Comparison of ENCODE assay signal across 9 mouse cellular contexts in genomic region chr11:69855347-69855746, GRCm38 (mm10). TPM values are rescaled to one million over a fixed set of nuclear protein-coding genes. Genes with fewer than 3 reads are reported as not detected.
DNase-seq lines count a peak whose midpoint lies in the region; ATAC-seq and TF ChIP-seq lines count a peak whose summit lies in the region.
"Had no signal": no experiment of that assay in that cellular context is flagged by ENCODE, and none has a peak within 500 bp of the region (broad histone marks: within the 10 kb centered on the region; RNA-seq: fewer than 3 reads in every experiment).

No protein-coding gene starts in this region.

- H3K27me3 ChIP-seq in heart, adult 2 months (ENCODE audit: control insufficient read depth, insufficient read depth, low read length), result no peaks in the 10 kb centered on the region
- H3K27me3 ChIP-seq in kidney, embryonic 15.5 days, result peaks cover 23% of the 10 kb centered on the region
- H3K27me3 ChIP-seq in midbrain, embryonic 11.5 days (ENCODE audit: control insufficient read depth, insufficient read depth, low read length), result peaks cover 13% of the 10 kb centered on the region

- DNase-seq in heart, adult 2 months, result peak; percentile 45 to 63
- DNase-seq in heart, postnatal 25 days (ENCODE audit: low spot score), result no peak
- peak; percentile 42 for DNase-seq in T-cell, adult 2 months (ENCODE audit: low spot score)
- peak; percentile 82 for DNase-seq in midbrain, embryonic 11.5 days (ENCODE audit: low spot score, missing footprints)
- peak; percentile 66 to 71 for DNase-seq in thymus, postnatal 36 days
- DNase-seq in urinary bladder, postnatal 25 days (ENCODE audit: low spot score), result no peak

- peak; percentile 61 for TF ChIP-seq CTCF in heart, adult 2 months (IDR thresholded peaks at IDR 0.05)
- 0 out of 2 replicates have a peak, but pooled peaks have one; percentile 7 for TF ChIP-seq CTCF in embryonic fibroblast, embryonic 13.5 days (IDR thresholded peaks at IDR 0.05; ENCODE audit: borderline replicate concordance, insufficient read depth, low read length)

- no peak overlapping the region for H3K9ac ChIP-seq in heart, adult 2 months (ENCODE audit: low read depth, low read length)
- no peak overlapping the region for H3K9ac ChIP-seq in kidney, embryonic 15.5 days
- no peak overlapping the region for H3K9ac ChIP-seq in midbrain, embryonic 11.5 days (ENCODE audit: low read length)
- H3K9ac ChIP-seq: lung, embryonic 15.5 days had no signal

- WGBS in heart, adult 2 months, result 28% methylated on average over 16 of the region's 16 CpGs
- 27% methylated on average over 16 of the region's 16 CpGs for WGBS in kidney, embryonic 15.5 days
- WGBS in midbrain, embryonic 11.5 days, result 24% methylated on average over 16 of the region's 16 CpGs

- intact Hi-C loops in heart, adult 2 months (cut with DNase I), result no loop called here
- intact Hi-C loops in heart, postnatal 25 days (cut with DNase I), result loop anchor here (2.0 kb wide), 1 partner anchor 21 kb away; no protein-coding TSS in a partner anchor

- ATAC-seq in kidney, embryonic 15.5 days (replicated peaks; ENCODE audit: low FRiP score), result peak; percentile 77
- ATAC-seq in midbrain, embryonic 11.5 days (ENCODE audit: low FRiP score), result peak; percentile 48

- H3K79me2 ChIP-seq in heart, adult 2 months (replicated peaks; ENCODE audit: control insufficient read depth, insufficient read depth, low read length), result no peaks in the 10 kb centered on the region

- H3K27ac ChIP-seq in heart, adult 2 months, result no peak overlapping the region; the same call in 1 of the 2 replicates
- no peak overlapping the region for H3K27ac ChIP-seq in embryonic fibroblast, embryonic 13.5 days (ENCODE audit: insufficient read depth, low read length)
- 0 out of 2 replicates have a peak overlapping the region, but pooled peaks have one; percentile 7 for H3K27ac ChIP-seq in kidney, embryonic 15.5 days
- no peak overlapping the region for H3K27ac ChIP-seq in midbrain, embryonic 11.5 days (ENCODE audit: low read depth, low read length)
- H3K27ac ChIP-seq: lung, embryonic 15.5 days had no signal

- H3K4me2 ChIP-seq in kidney, embryonic 15.5 days, result peak overlapping the region; percentile 39
- H3K4me2 ChIP-seq in midbrain, embryonic 11.5 days, result no peak overlapping the region
- H3K4me2 ChIP-seq: lung, embryonic 15.5 days had no signal

- H3K36me3 ChIP-seq in heart, adult 2 months (ENCODE audit: control insufficient read depth, insufficient read depth, low read length), result no peaks in the 10 kb centered on the region
- peaks cover 25% of the 10 kb centered on the region for H3K36me3 ChIP-seq in kidney, embryonic 15.5 days
- peaks cover 1% of the 10 kb centered on the region; the same call in 1 of the 2 replicates for H3K36me3 ChIP-seq in midbrain, embryonic 11.5 days (ENCODE audit: control insufficient read depth, insufficient read depth, low read length)

- no peaks in the 10 kb centered on the region for H3K4me1 ChIP-seq in heart, adult 2 months (ENCODE audit: control insufficient read depth, insufficient read depth, low read length)
- H3K4me1 ChIP-seq in embryonic fibroblast, embryonic 13.5 days (ENCODE audit: control insufficient read depth, insufficient read depth, low read length), result no peaks in the 10 kb centered on the region
- H3K4me1 ChIP-seq in kidney, embryonic 15.5 days, result peaks cover 28% of the 10 kb centered on the region
- no peaks in the 10 kb centered on the region for H3K4me1 ChIP-seq in midbrain, embryonic 11.5 days (ENCODE audit: control insufficient read depth, insufficient read depth, low read length)

- TF ChIP-seq EP300 in heart, adult 2 months (IDR thresholded peaks at IDR 0.05; ENCODE audit: insufficient read depth, low read depth, low read length), result no peak

- H3K4me3 ChIP-seq in heart, adult 2 months, result no peak overlapping the region
- H3K4me3 ChIP-seq in embryonic fibroblast, embryonic 13.5 days (ENCODE audit: insufficient read depth, low read length), result no peak overlapping the region
- H3K4me3 ChIP-seq in kidney, embryonic 15.5 days (replicated peaks), result no peak overlapping the region
- H3K4me3 ChIP-seq in midbrain, embryonic 11.5 days (ENCODE audit: low read depth, low read length), result no peak overlapping the region
- H3K4me3 ChIP-seq: lung, embryonic 15.5 days had no signal

- no peaks in the 10 kb centered on the region for H3K9me3 ChIP-seq in kidney, embryonic 15.5 days (replicated peaks)
- H3K9me3 ChIP-seq in midbrain, embryonic 11.5 days (ENCODE audit: control insufficient read depth, low read length), result no peaks in the 10 kb centered on the region
- H3K9me3 ChIP-seq: lung, embryonic 15.5 days had no signal

- TF ChIP-seq POLR2A in heart, adult 2 months (IDR thresholded peaks at IDR 0.05; ENCODE audit: insufficient read depth, low read depth, low read length), result no peak
- TF ChIP-seq POLR2A in embryonic fibroblast, embryonic 13.5 days (IDR thresholded peaks at IDR 0.05; ENCODE audit: low read depth, low read length), result no peak

RNA-seq across cellular contexts. Expression of gene Tnk1, which starts 3.2 kb away (rescaled TPM):
- not detected for total RNA-seq in heart, adult 2 months (2021)
- 0.20 and 0.68 TPM in 2 replicates for polyA plus RNA-seq in heart, adult 2 months (2012; rRNA removed)
- under 1 TPM in 1 of 2 experiments, not detected in 1; 0.14 TPM for total RNA-seq in heart, postnatal 25 days (2021)
- not detected in 2 replicates for polyA plus RNA-seq in embryonic fibroblast, embryonic 13.5 days (2011; ENCODE audit: insufficient read length, low read depth, missing spikeins)
- 5.8 and 7.3 TPM in 2 replicates for polyA plus RNA-seq in kidney, embryonic 15.5 days (2015; fragmentation: Nextera tagmentation; extraction: Ambion mirVana)
- polyA plus RNA-seq in midbrain, embryonic 11.5 days (2014; fragmentation: Nextera tagmentation; extraction: Ambion mirVana), result 0.44 and 0.48 TPM in 2 replicates

RNA-seq across cellular contexts. Expression of gene Plscr3, which starts 9.2 kb away (rescaled TPM):
- 10 to 100 TPM; 21.2 to 22.4 TPM for total RNA-seq in heart, adult 2 months (2021)
- 45.3 and 48.3 TPM in 2 replicates for polyA plus RNA-seq in heart, adult 2 months (2012; rRNA removed)
- total RNA-seq in heart, postnatal 25 days (2021), result 10 to 100 TPM; 24.4 to 24.9 TPM
- polyA plus RNA-seq in embryonic fibroblast, embryonic 13.5 days (2011; ENCODE audit: insufficient read length, low read depth, missing spikeins), result 120 and 128 TPM in 2 replicates
- polyA plus RNA-seq in kidney, embryonic 15.5 days (2015; fragmentation: Nextera tagmentation; extraction: Ambion mirVana), result 96.5 and 105 TPM in 2 replicates
- polyA plus RNA-seq in midbrain, embryonic 11.5 days (2014; fragmentation: Nextera tagmentation; extraction: Ambion mirVana), result 61.7 and 65.3 TPM in 2 replicates

RNA-seq across cellular contexts. Expression of gene Tmem256, which starts 17.0 kb away (rescaled TPM):
- total RNA-seq in heart, adult 2 months (2021), result 100 to 1,000 TPM; 214 to 254 TPM
- polyA plus RNA-seq in heart, adult 2 months (2012; rRNA removed), result 308 and 350 TPM in 2 replicates
- total RNA-seq in heart, postnatal 25 days (2021), result 100 to 1,000 TPM; 186 to 199 TPM
- polyA plus RNA-seq in embryonic fibroblast, embryonic 13.5 days (2011; ENCODE audit: insufficient read length, low read depth, missing spikeins), result 72.1 and 94.8 TPM in 2 replicates
- polyA plus RNA-seq in kidney, embryonic 15.5 days (2015; fragmentation: Nextera tagmentation; extraction: Ambion mirVana), result 409 and 443 TPM in 2 replicates
- polyA plus RNA-seq in midbrain, embryonic 11.5 days (2014; fragmentation: Nextera tagmentation; extraction: Ambion mirVana), result 285 and 287 TPM in 2 replicates

RNA-seq across cellular contexts. Expression of gene Nlgn2, which starts 17.8 kb away (rescaled TPM):
- 1 to 10 TPM; 3.4 to 5.0 TPM for total RNA-seq in heart, adult 2 months (2021)
- polyA plus RNA-seq in heart, adult 2 months (2012; rRNA removed), result 6.0 and 6.7 TPM in 2 replicates
- total RNA-seq in heart, postnatal 25 days (2021), result 1 to 10 TPM; 4.4 to 5.4 TPM
- 33.8 and 42.0 TPM in 2 replicates for polyA plus RNA-seq in embryonic fibroblast, embryonic 13.5 days (2011; ENCODE audit: insufficient read length, low read depth, missing spikeins)
- 5.6 and 7.6 TPM in 2 replicates for polyA plus RNA-seq in kidney, embryonic 15.5 days (2015; fragmentation: Nextera tagmentation; extraction: Ambion mirVana)
- 9.9 and 10.3 TPM in 2 replicates for polyA plus RNA-seq in midbrain, embryonic 11.5 days (2014; fragmentation: Nextera tagmentation; extraction: Ambion mirVana)

RNA-seq across cellular contexts. Expression of gene Tmem95, which starts 22.5 kb away (rescaled TPM):
- not detected for total RNA-seq in heart, adult 2 months (2021)
- polyA plus RNA-seq in heart, adult 2 months (2012; rRNA removed), result not detected in 2 replicates
- total RNA-seq in heart, postnatal 25 days (2021), result not detected
- polyA plus RNA-seq in embryonic fibroblast, embryonic 13.5 days (2011; ENCODE audit: insufficient read length, low read depth, missing spikeins), result not detected in 2 replicates
- 0.32 TPM in 1 of 2 replicates, not detected in the other for polyA plus RNA-seq in kidney, embryonic 15.5 days (2015; fragmentation: Nextera tagmentation; extraction: Ambion mirVana)
- polyA plus RNA-seq in midbrain, embryonic 11.5 days (2014; fragmentation: Nextera tagmentation; extraction: Ambion mirVana), result not detected in 2 replicates
- polyA plus RNA-seq: lung, embryonic 15.5 days had no signal

Comparison
In these comparisons a context has a peak if more than half of its experiments do, and no peak if none do; other contexts are left out.
1. DNase-seq: peak in heart, adult 2 months (2 of 2), T-cell, adult 2 months (single experiment), midbrain, embryonic 11.5 days (single experiment) and thymus, postnatal 36 days (2 of 2); none in heart, postnatal 25 days (single experiment) and urinary bladder, postnatal 25 days (single experiment).